Mouse (Mus musculus): ENCODE measurements around the gene Tspan4. TPM values are rescaled to one million over a fixed set of nuclear protein-coding genes. Genes with fewer than 3 reads are reported as not detected.
A peak's percentile ranks its signal among the peaks of the same experiment; 100 is the strongest.

Tspan4 gene
- polyA plus RNA-seq, 1 experiment from 2014 or later: 71.0 TPM

DNA sequence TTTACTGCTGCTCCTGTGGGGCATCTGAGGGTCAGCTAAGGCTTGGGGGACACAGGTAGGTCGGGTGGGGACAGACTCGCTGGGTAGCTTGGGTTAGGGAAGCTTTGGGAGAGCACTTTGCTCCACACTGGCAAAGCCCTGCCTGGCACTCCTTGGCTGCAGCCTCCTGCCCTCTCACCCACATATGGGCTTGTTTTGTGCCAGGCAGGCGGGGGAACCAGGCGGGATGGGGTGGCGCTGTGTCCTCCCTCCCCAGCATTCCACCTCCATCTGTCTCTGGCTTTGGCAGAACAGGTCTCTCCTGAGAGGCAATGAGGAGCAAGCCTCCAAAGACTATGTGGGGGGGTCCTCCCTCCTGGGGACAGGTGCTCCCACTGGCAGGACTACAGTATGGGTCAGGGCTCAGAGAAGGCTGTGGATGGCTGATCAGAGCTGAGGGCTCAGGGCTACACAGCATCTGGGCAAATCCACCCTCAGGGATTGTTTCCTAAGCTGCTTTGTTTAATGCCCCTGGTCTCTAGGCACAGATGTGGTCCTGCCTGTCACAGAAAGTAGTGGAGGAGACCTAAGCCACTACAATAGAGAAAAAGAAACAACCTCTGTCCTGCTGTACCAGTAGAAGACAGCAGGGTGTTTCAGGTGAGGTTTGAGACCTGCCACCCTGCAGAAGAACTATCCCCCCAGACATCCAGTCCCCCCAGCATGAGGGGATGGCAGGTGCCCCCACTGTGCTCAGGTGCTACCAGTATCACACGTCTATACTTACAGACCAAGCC is 42.1 kb upstream of the Tspan4 start:
- WGBS: 83% methylated on average over 6 of the region's 6 CpGs

DNA sequence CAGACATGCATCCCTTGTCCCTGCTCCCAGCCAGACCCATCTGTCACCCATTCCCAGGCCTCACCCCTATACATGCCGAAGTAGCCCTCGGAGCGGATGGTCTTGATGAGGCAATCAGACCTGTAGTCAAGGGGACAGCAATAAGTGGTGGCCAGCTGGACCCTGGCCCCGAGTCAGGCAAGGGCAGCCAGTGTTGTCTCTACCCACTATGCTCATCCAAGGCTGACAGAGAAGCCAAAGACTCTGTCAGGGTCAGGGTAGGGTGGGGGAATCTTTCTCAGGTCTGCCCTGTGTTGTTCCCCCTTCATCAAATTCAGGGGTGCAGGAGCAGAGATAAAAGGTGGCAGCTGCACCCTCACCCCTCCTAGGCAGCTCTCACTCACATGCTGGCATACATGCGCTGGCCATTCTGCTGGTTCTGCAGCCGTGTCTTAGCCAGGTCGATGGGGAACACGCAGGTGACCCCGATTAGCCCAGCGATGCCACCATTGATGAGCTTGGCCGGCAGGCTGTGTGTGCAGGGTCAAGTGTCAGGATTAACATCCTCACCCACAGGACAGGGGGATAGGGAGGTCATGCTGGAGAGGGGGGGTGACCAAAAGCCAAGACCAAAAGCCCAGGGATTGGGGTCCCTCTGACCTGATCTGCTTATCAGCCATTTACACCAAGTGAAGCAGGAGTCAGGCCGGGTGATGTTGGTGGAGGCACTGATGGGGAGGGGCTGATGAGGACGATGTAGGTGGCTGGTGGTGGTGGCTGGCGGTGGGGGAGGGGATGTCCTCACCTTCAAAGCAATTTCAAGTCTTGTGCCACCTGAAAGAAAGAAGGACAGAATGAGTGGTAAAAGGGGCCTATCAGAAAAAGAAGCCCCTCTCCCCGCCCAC is 41.3 kb upstream of the Tspan4 start:
- Histone ChIP-seq H3K27me3 (replicated peaks; ENCODE audit: control insufficient read depth, insufficient read depth, low read length) (no peaks in the 10 kb centered on the region), H3K27ac (ENCODE audit: low read depth, low read length) (peak overlapping the region; percentile 75), H3K9me3 (ENCODE audit: control insufficient read depth, low read length) (no peaks in the 10 kb centered on the region), H3K4me3 (ENCODE audit: low read length) (peak overlapping the region; percentile 58), H3K4me1 (ENCODE audit: control insufficient read depth, insufficient read depth, low read depth, low read length) (peaks cover 33% of the 10 kb centered on the region), H3K36me3 (ENCODE audit: control insufficient read depth, insufficient read depth, low read length) (peaks cover 23% of the 10 kb centered on the region), H3K4me2 (ENCODE audit: low read length) (peak overlapping the region; percentile 80), H3K9ac (ENCODE audit: low read depth, low read length) (peak overlapping the region; percentile 80)
- WGBS: 76% methylated on average over 15 of the region's 15 CpGs
- no peak for ATAC-seq

More for the DNA sequence above, 42.1 kb upstream of the Tspan4 start:
- peaks cover 38% of the 10 kb centered on the region for H3K4me1 ChIP-seq (ENCODE audit: control insufficient read depth, insufficient read depth, low read depth, low read length)
- 0 out of 2 replicates have a peak overlapping the region, but pooled peaks have one; percentile 23 for H3K9ac ChIP-seq (ENCODE audit: low read depth, low read length)
- ATAC-seq: no peak
- no peaks in the 10 kb centered on the region for H3K9me3 ChIP-seq (ENCODE audit: control insufficient read depth, low read length)
- H3K27ac ChIP-seq (ENCODE audit: low read depth, low read length): no peak overlapping the region
- H3K4me2 ChIP-seq (ENCODE audit: low read length): peak overlapping the region; percentile 80
- H3K36me3 ChIP-seq (ENCODE audit: control insufficient read depth, insufficient read depth, low read length): peaks cover 23% of the 10 kb centered on the region
- H3K27me3 ChIP-seq (replicated peaks; ENCODE audit: control insufficient read depth, insufficient read depth, low read length): no peaks in the 10 kb centered on the region
- H3K4me3 ChIP-seq (ENCODE audit: low read length): no peak overlapping the region; the same call in 1 of the 2 replicates

DNA sequence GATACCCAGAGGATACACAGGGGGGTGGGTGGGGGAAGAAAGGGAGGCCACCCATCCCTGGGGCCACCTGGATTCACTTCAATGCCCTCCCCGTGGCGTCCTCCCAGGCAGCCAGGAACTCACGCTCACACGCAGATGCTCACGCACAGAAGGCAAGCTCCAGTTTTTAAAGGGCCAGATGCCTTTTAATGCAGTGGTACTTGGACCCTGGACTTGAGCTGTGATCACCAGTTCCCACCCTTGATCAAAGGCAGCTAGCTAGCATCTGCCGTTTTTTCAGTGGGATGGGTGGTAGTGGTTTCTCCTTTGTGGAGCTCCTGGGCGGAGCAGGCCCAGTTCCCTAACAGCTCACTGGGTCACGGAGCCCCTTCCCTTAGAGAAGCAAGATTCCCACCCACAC is 40.6 kb upstream of the Tspan4 start:
- H3K4me1 ChIP-seq (ENCODE audit: control insufficient read depth, insufficient read depth, low read depth, low read length): peaks cover 31% of the 10 kb centered on the region
- peak; percentile 24 for ATAC-seq

DNA sequence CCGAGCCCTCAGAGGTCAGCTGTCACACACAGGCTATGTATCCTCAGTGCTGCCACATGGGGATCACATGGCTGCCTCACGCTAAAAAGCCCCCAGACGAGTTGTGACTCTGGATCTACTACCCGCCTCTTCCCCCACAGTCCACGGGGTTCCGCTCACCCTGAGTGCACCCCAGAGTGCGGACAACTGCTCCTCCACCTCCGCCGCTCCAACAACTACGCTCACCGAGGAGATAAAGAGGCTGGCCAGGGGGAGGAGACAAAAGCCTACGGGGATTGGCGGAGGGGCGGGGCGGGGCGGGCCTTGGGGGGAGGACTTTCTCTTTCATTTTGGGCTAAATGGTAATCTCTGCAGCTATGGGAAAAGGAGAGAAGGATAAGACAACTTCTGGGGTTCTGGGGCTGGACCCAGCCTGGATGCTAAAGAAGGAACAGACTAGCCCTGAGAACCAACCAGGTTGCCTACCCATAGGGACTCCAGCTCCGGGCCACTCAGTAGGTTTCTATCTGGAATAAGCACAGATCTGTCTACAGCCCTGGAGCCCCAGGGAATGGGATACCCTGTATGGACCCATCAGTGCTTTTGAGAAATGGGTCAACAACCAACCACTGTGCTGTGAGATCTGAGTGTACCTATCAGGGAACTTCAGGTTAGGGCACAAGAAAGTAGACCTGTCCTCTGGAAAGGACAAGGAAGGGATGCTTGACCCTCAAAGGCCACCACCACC is 39.7 kb upstream of the Tspan4 start:
- Histone ChIP-seq H3K27me3 (replicated peaks; ENCODE audit: control insufficient read depth, insufficient read depth, low read length) (no peaks in the 10 kb centered on the region), H3K4me3 (ENCODE audit: low read length) (peak overlapping the region; percentile 58), H3K9me3 (ENCODE audit: control insufficient read depth, low read length) (no peaks in the 10 kb centered on the region), H3K9ac (ENCODE audit: low read depth, low read length) (peak overlapping the region; percentile 80), H3K4me2 (ENCODE audit: low read length) (peak overlapping the region; percentile 80), H3K36me3 (ENCODE audit: control insufficient read depth, insufficient read depth, low read length) (peaks cover 23% of the 10 kb centered on the region), H3K27ac (ENCODE audit: low read depth, low read length) (peak overlapping the region; percentile 75), H3K4me1 (ENCODE audit: control insufficient read depth, insufficient read depth, low read depth, low read length) (peaks cover 25% of the 10 kb centered on the region)
- 4% methylated on average over 17 of the region's 17 CpGs for WGBS
- no peak for ATAC-seq

More for the DNA sequence above, 40.6 kb upstream of the Tspan4 start:
- WGBS: 10% methylated on average over 8 of the region's 8 CpGs
- H3K36me3 ChIP-seq (ENCODE audit: control insufficient read depth, insufficient read depth, low read length): peaks cover 23% of the 10 kb centered on the region
- H3K4me3 ChIP-seq (ENCODE audit: low read length): peak overlapping the region; percentile 58
- peak overlapping the region; percentile 80 for H3K9ac ChIP-seq (ENCODE audit: low read depth, low read length)
- H3K27ac ChIP-seq (ENCODE audit: low read depth, low read length): peak overlapping the region; percentile 75
- H3K27me3 ChIP-seq (replicated peaks; ENCODE audit: control insufficient read depth, insufficient read depth, low read length): no peaks in the 10 kb centered on the region
- H3K4me2 ChIP-seq (ENCODE audit: low read length): peak overlapping the region; percentile 80
- H3K9me3 ChIP-seq (ENCODE audit: control insufficient read depth, low read length): no peaks in the 10 kb centered on the region

DNA sequence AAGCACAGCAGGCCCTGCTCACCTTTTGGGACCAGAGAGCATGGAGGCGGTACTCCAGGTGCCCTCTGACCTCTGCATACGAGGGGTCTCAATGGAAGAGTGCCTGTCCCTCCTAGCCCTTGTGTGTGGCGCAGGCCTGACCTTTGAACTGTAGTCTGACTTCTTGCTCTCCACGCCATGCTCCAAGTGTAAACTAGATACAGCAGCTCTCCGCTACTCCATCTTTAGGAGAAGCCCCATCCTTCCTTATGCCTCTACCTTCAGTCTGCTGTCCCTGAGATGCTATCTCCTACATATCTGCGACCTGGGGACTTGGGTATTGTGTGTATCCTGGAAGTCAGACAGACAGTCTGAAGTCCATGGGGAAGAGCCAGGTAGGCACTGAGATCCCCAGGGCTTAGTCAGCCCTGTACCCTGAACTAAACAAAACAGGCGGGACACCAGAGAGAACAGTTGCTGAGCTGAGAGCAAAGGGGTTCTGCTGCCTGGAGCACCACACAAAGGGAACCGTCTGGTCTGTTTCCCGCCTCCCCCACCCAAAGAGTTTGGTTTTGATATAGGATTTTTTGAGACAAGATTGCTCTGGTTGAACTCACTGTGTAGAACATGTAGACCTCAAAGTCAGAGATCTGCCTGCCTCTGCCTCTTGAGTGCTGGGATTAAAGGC is 39.1 kb upstream of the Tspan4 start:
- Histone ChIP-seq H3K9ac (ENCODE audit: low read depth, low read length) (no peak overlapping the region), H3K36me3 (ENCODE audit: control insufficient read depth, insufficient read depth, low read length) (peaks cover 19% of the 10 kb centered on the region), H3K9me3 (ENCODE audit: control insufficient read depth, low read length) (no peaks in the 10 kb centered on the region), H3K4me3 (ENCODE audit: low read length) (peak overlapping the region; percentile 62), H3K4me2 (ENCODE audit: low read length) (peak overlapping the region; percentile 87), H3K27me3 (replicated peaks; ENCODE audit: control insufficient read depth, insufficient read depth, low read length) (no peaks in the 10 kb centered on the region), H3K4me1 (ENCODE audit: control insufficient read depth, insufficient read depth, low read depth, low read length) (peaks cover 25% of the 10 kb centered on the region), H3K27ac (ENCODE audit: low read depth, low read length) (no peak overlapping the region)
- no peak for ATAC-seq
- WGBS: 70% methylated on average over 9 of the region's 9 CpGs

DNA sequence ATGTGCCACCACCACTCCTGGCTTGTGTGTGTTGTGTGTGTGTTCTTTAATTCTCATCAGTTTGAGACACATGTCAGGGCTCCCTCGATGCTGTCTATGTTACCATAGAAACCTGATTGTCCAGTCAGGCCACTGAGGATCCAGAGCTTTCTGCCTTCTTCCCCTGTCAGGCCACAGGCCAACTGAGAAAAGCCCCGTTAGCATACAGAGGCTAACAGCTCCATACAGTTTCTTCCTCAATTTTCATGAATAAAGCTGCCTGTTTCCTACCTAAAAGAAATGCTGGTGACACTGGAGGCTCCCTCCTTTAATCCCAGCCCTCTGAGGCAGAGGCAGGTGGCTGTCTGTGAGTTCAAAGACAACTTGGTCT is 38.5 kb upstream of the Tspan4 start:
- no peaks in the 10 kb centered on the region for H3K27me3 ChIP-seq (replicated peaks; ENCODE audit: control insufficient read depth, insufficient read depth, low read length)
- no peak for ATAC-seq
- H3K4me2 ChIP-seq (ENCODE audit: low read length): peak overlapping the region; percentile 87
- peak overlapping the region; percentile 62 for H3K4me3 ChIP-seq (ENCODE audit: low read length)
- WGBS: 46% methylated on average over 2 of the region's 2 CpGs
- H3K27ac ChIP-seq (ENCODE audit: low read depth, low read length): no peak overlapping the region; the same call in 1 of the 2 replicates
- peak overlapping the region; percentile 81 for H3K9ac ChIP-seq (ENCODE audit: low read depth, low read length)
- no peaks in the 10 kb centered on the region for H3K9me3 ChIP-seq (ENCODE audit: control insufficient read depth, low read length)
- H3K4me1 ChIP-seq (ENCODE audit: control insufficient read depth, insufficient read depth, low read depth, low read length): peaks cover 25% of the 10 kb centered on the region
- H3K36me3 ChIP-seq (ENCODE audit: control insufficient read depth, insufficient read depth, low read length): peaks cover 15% of the 10 kb centered on the region

DNA sequence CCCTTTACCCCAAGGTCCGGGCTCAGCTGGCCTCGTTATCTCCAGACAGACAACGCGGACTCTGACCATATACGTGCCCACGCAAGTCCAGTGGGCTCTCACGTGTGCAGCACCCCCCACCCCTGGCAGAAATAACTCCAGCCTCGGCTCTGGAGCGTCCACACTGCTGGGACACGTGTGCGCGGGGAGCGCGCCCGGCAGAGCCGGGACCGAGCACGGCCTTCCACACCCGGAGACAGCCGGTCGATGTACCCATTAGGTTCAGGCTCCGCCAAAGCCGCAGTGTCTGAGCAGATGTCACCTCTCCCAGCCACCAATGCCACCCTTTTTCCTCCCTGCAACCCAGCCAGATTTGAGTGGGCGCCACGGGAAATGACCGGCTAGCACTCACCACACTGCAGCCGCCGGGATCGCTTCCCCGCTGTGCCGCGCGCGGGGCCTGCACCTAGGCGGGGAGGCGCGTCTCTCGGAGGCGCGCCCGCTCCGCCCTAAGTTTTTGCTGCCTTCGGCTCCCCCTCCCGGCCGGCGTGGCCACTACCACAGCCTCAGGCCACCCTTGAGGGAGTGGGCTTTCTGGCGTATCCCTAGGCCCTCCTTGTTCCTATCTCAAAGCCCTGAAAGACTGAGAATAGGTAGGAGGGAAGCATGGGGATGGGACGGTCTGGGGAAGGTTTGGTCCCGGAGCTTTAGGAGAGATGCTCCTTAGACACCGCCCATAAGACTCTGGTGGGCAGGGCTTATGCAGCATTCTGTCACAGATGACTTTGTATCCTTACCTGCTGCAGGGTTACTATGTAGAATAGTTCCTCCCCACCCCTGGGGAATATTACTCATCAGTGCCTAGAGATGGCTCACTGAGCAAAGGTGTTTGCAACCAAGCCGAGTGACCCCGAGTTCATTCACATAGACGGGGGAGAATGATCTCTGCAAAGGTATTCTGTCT is 37.6 kb upstream of the Tspan4 start, which contains the start of gene Slc25a22:
TSS of gene Slc25a22 (minus strand) at position 715 of the 943 bp plus-strand sequence.
- peak within 1 kb of the TSS; percentile 87 for H3K4me2 ChIP-seq (ENCODE audit: low read length)
- H3K36me3 ChIP-seq (ENCODE audit: control insufficient read depth, insufficient read depth, low read length): peaks cover 7% of the 10 kb centered on the region
- no peaks in the 10 kb centered on the region for H3K9me3 ChIP-seq (ENCODE audit: control insufficient read depth, low read length)
- 5% methylated on average over 53 of the region's 53 CpGs for WGBS
- no peaks in the 10 kb centered on the region for H3K27me3 ChIP-seq (replicated peaks; ENCODE audit: control insufficient read depth, insufficient read depth, low read length)
- peak within 1 kb of the TSS; percentile 78 for H3K27ac ChIP-seq (ENCODE audit: low read depth, low read length)
- H3K9ac ChIP-seq (ENCODE audit: low read depth, low read length): peak within 1 kb of the TSS; percentile 81
- H3K4me1 ChIP-seq (ENCODE audit: control insufficient read depth, insufficient read depth, low read depth, low read length): peaks cover 25% of the 10 kb centered on the region
- ATAC-seq: peak; percentile 78
- H3K4me3 ChIP-seq (ENCODE audit: low read length): peak within 1 kb of the TSS; percentile 62
